Mouse (Mus musculus): ENCODE results near the gene Mog. TPM values are rescaled to one million over a fixed set of nuclear protein-coding genes. Genes with fewer than 3 reads are reported as not detected.

The Mog gene
- total and polyA plus RNA-seq, 3 experiments: not detected

GRCm38 (mm10) chr17:37045611-37046311 is 22.6 kb upstream of the Mog start, which contains the start of gene Gabbr1:
TSS of gene Gabbr1 (plus strand) at chr17:37045966.
- Histone ChIP-seq H3K9ac (ENCODE audit: insufficient read depth, low read depth) (peak within 1 kb of the TSS; percentile 64), H3K4me1 (ENCODE audit: control insufficient read depth in 1 of 2, insufficient read depth in 2 of 2) (peaks cover 6 to 20% of the 10 kb centered on the region in 2 experiments), H3K4me3 (replicated peaks in 1 of 3; ENCODE audit: low read depth in 2 of 3, low read length in 2 of 3, poor library complexity in 1 of 3) (peak within 1 kb of the TSS; percentile 56 to 78 (median 75)), H3K4me2 (ENCODE audit: insufficient read depth, low read depth, poor library complexity, severe bottlenecking) (peak within 1 kb of the TSS; percentile 72), H3K36me3 (replicated peaks in 1 of 2; ENCODE audit: control insufficient read depth in 1 of 2, insufficient read depth in 1 of 2, low read length in 1 of 2) (peaks cover 3 to 22% of the 10 kb centered on the region in 2 experiments), H3K27me3 (replicated peaks) (peaks cover 6% of the 10 kb centered on the region), H3K9me3 (replicated peaks; ENCODE audit: low read length) (no peaks in the 10 kb centered on the region), H3K27ac (ENCODE audit: insufficient read depth, low read depth) (no peak within 1 kb of the TSS), H3K79me2 (replicated peaks; ENCODE audit: control insufficient read depth, extremely low read depth, insufficient read depth, poor library complexity, severe bottlenecking) (no peaks in the 10 kb centered on the region)
- 0 out of 2 replicates have a peak, but pooled peaks have one; percentile 21 for TF ChIP-seq CHD1 (IDR thresholded peaks at IDR 0.05; ENCODE audit: low read depth, low read length)
- peak; percentile 48; the same call in 1 of the 2 replicates for TF ChIP-seq MXI1 (IDR thresholded peaks at IDR 0.05; ENCODE audit: low read depth, low read length)
- TF ChIP-seq IRF4 (IDR thresholded peaks at IDR 0.05; ENCODE audit: low read depth, low read length): no peak
- TF ChIP-seq USF2 (conservative IDR thresholded peaks at IDR 0.05; ENCODE audit: low read depth, low read length): no peak
- TF ChIP-seq MAZ (IDR thresholded peaks at IDR 0.05; ENCODE audit: low read depth, low read length): peak; percentile 97
- no peak for TF ChIP-seq ZMIZ1 (IDR thresholded peaks at IDR 0.05; ENCODE audit: low read depth, low read length)
- TF ChIP-seq ELF1 (IDR thresholded peaks at IDR 0.05; ENCODE audit: low read depth, low read length): peak; percentile 36; the same call in 1 of the 2 replicates
- TF ChIP-seq NRF1 (IDR thresholded peaks at IDR 0.05; ENCODE audit: low read depth, low read length): 0 out of 2 replicates have a peak, but pooled peaks have one; percentile 21
- TF ChIP-seq RCOR1 (conservative IDR thresholded peaks at IDR 0.05; ENCODE audit: low read depth, low read length): no peak
- TF ChIP-seq UBTF (IDR thresholded peaks at IDR 0.05; ENCODE audit: low read depth, low read length): peak; percentile 85
- dilution Hi-C loops (cut with MboI; ENCODE audit: extremely low pct_ligation_motif_present, extremely low pct_unique_long_range_greater_than_20kb, low sequenced_read_pairs): no loop called here
- DNase-seq (ENCODE audit: extremely low read depth): peak; percentile 55
- in situ Hi-C loops (cut with MboI; ENCODE audit: low pct_ligation_motif_present, low pct_unique_long_range_greater_than_20kb, low sequenced_read_pairs): no loop called here

- H3K9ac ChIP-seq (ENCODE audit: insufficient read depth, low read depth): peak overlapping the region; percentile 64; the same call in 1 of the 2 replicates
- peaks cover 3 to 13% of the 10 kb centered on the region in 2 experiments for H3K36me3 ChIP-seq (replicated peaks in 1 of 2; ENCODE audit: control insufficient read depth in 1 of 2, insufficient read depth in 1 of 2, low read length in 1 of 2)
- peaks cover 6% of the 10 kb centered on the region for H3K27me3 ChIP-seq (replicated peaks)
- dilution Hi-C loops (cut with MboI; ENCODE audit: extremely low pct_ligation_motif_present, extremely low pct_unique_long_range_greater_than_20kb, low sequenced_read_pairs) (no loop called here), in situ Hi-C loops (cut with MboI; ENCODE audit: low pct_ligation_motif_present, low pct_unique_long_range_greater_than_20kb, low sequenced_read_pairs) (no loop called here)
- DNase-seq (ENCODE audit: extremely low read depth): no peak
- H3K4me2 ChIP-seq (ENCODE audit: insufficient read depth, low read depth, poor library complexity, severe bottlenecking): peak overlapping the region; percentile 72
- H3K4me3 ChIP-seq (replicated peaks in 1 of 3; ENCODE audit: low read depth in 2 of 3, low read length in 2 of 3, poor library complexity in 1 of 3): peak overlapping the region in 1 of 3 experiments; percentile 48
- no peaks in the 10 kb centered on the region for H3K9me3 ChIP-seq (replicated peaks; ENCODE audit: low read length)
- no peaks in the 10 kb centered on the region for H3K79me2 ChIP-seq (replicated peaks; ENCODE audit: control insufficient read depth, extremely low read depth, insufficient read depth, poor library complexity, severe bottlenecking)
- H3K27ac ChIP-seq (ENCODE audit: insufficient read depth, low read depth): no peak overlapping the region
- peak; percentile 42; the same call in 1 of the 2 replicates for TF ChIP-seq MAX (IDR thresholded peaks at IDR 0.05; ENCODE audit: low read length)
- peak; percentile 17; the same call in 1 of the 2 replicates for TF ChIP-seq EP300 (IDR thresholded peaks at IDR 0.05; ENCODE audit: low read length)
- TF ChIP-seq RAD21 (IDR thresholded peaks at IDR 0.05; ENCODE audit: low read depth, low read length): no peak
- TF ChIP-seq TBP (conservative IDR thresholded peaks at IDR 0.05; ENCODE audit: low read depth, low read length): no peak
- TF ChIP-seq ETS1 (conservative IDR thresholded peaks at IDR 0.05; ENCODE audit: low read depth, low read length): no peak
- no peak for TF ChIP-seq KAT2A (IDR thresholded peaks at IDR 0.05; ENCODE audit: insufficient replicate concordance, low read length)
- peak; percentile 72 for TF ChIP-seq BHLHE40 (IDR thresholded peaks at IDR 0.05; ENCODE audit: low read depth, low read length)
- peaks cover 6 to 20% of the 10 kb centered on the region in 2 experiments for H3K4me1 ChIP-seq (ENCODE audit: control insufficient read depth in 1 of 2, insufficient read depth in 2 of 2)
Observed at GRCm38 (mm10) chr17:37044651-37045244, 21.6 kb upstream of the Mog start.
